Mouse (Mus musculus) ES-Bruce4 (cell line): ENCODE measurements around the gene Slc34a3.

Source experiments
- CTCF ChIP-seq: IDR thresholded peaks from one replicate; pipeline ENCODE4 v1.8.1; 2011; ENCODE audit warnings: low read depth, low read length
- POLR2A ChIP-seq: IDR thresholded peaks from one replicate; pipeline ENCODE4 v1.8.1; 2011; ENCODE audit warnings: low read length; ENCODE audit not compliant: insufficient read depth

DNA sequence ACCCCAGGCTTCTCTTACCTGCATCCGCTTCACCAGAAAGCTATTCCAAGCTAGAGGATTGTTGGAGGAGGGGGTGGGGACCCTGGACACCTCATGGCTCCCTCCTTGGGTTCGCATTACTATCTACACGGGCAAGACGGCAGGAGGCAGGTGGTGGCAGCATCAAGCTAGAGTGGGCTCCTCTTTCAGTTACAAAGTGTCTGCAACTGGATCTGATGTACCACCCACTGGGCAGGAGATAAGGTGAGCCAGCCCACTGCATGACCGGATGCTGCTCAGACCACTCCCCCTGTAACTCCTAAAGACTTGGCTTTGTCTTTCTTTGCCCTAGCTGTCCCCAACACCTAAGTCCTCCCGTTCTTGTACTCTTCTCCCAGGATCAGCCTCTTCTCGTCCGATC, 2.5 kb upstream of the Slc34a3 start, which contains the start of gene Rnf224:
- TF ChIP-seq POLR2A = no peak
- TF ChIP-seq CTCF = no peak
